Mouse (Mus musculus) hindbrain, embryonic 12.5 days (tissue): ENCODE results near the gene Mark4. TPM values are rescaled to one million over a fixed set of nuclear protein-coding genes. Genes with fewer than 3 reads are reported as not detected.

Experiments used
- ATAC-seq: fragments of 200-750 bp; cut with Nextera tagmentation; 2 replicates; pipeline ENCODE4 v1.8.0; 2017; ENCODE audit warnings: moderate TSS enrichment; ENCODE audit not compliant: low FRiP score
- H3K27ac ChIP-seq: fragments of 300-500 bp; sonication (generic); 2 replicates; pipeline ENCODE4 v1.5.1; 2016; ENCODE audit warnings: mild to moderate bottlenecking
- H3K27me3 ChIP-seq: fragments of 300-500 bp; sonication (generic); 2 replicates; pipeline ENCODE4 v1.6.1; 2016; ENCODE audit warnings: mild to moderate bottlenecking
- H3K36me3 ChIP-seq: fragments of 300-500 bp; sonication (generic); 2 replicates; pipeline ENCODE4 v1.6.1; 2016; ENCODE audit warnings: mild to moderate bottlenecking
- H3K4me1 ChIP-seq: fragments of 300-500 bp; sonication (generic); 2 replicates; pipeline ENCODE4 v1.6.1; 2016
- H3K4me2 ChIP-seq: fragments of 300-500 bp; sonication (generic); replicated peaks from 2 replicates; pipeline ENCODE4 v1.6.1; 2016; ENCODE audit warnings: mild to moderate bottlenecking
- H3K4me3 ChIP-seq: fragments of 300-500 bp; sonication (generic); 2 replicates; pipeline ENCODE4 v1.5.1; 2016; ENCODE audit warnings: mild to moderate bottlenecking
- H3K9ac ChIP-seq: fragments of 300-500 bp; sonication (generic); 2 replicates; pipeline ENCODE4 v1.6.1; 2016; ENCODE audit warnings: mild to moderate bottlenecking, moderate library complexity
- H3K9me3 ChIP-seq: fragments of 300-500 bp; sonication (generic); replicated peaks from 2 replicates; pipeline ENCODE4 v1.6.1; 2016; ENCODE audit warnings: mild to moderate bottlenecking
- WGBS: fragments of 180-500 bp; shearing (Covaris S2); methylation state at CpG from one replicate; pipeline ENCODE4 v1.1.7; 2016; 5-methylcytosine and 5-hydroxymethylcytosine counted together
- polyA plus RNA-seq: library from polyadenylated mRNA; unstranded; fragments of >200 nt; fragmentation: Nextera tagmentation; extraction: Ambion mirVana; gene quantifications from 2 replicates; pipeline ENCODE4 v1.2.1, GENCODE M21; 2016

The Mark4 gene
- polyA plus RNA-seq = 20.0 and 21.6 TPM in 2 replicates

DNA sequence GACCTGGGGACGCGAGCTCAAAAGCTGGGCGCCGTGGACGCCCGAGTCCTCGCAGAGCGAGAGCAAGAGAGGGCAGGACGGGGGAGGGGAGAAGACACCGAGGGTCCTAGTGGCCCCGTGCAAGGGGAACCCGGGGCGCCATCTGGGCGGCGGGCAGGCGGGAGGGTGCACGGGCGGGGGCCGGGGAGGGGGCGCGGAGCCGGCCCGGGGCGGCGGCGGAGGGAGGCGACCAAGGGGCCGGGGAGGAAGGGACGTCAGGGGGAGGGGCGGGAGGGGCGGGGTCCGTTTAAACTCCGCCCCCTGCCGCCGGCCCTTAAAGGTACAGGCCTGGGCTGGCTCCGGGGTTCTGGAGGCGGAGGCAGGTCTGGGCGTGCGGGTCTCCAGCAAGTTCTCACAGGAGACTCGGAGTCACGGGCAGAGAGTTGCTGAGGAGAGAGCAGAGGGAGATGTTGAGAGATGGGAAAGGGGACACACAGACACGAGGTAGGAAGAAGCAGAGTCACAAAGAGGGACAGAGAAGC is at the start of gene Mark4:
Mark4 (minus strand) TSS at position 231 of the 521 bp plus-strand sequence.
- no peaks in the 10 kb centered on the region for H3K9me3 ChIP-seq
- peaks cover 3% of the 10 kb centered on the region; the same call in 1 of the 2 replicates for H3K27me3 ChIP-seq
- H3K4me2 ChIP-seq = peak within 1 kb of the TSS; percentile 99
- peak; percentile 85 for ATAC-seq
- H3K36me3 ChIP-seq = peaks cover 7% of the 10 kb centered on the region
- H3K27ac ChIP-seq = peak within 1 kb of the TSS; percentile 86
- under 1% methylated on average over 29 of the region's 42 CpGs for WGBS
- H3K4me1 ChIP-seq = peaks cover 25% of the 10 kb centered on the region
- H3K4me3 ChIP-seq = peak within 1 kb of the TSS; percentile 95
- peak within 1 kb of the TSS; percentile 96 for H3K9ac ChIP-seq

DNA sequence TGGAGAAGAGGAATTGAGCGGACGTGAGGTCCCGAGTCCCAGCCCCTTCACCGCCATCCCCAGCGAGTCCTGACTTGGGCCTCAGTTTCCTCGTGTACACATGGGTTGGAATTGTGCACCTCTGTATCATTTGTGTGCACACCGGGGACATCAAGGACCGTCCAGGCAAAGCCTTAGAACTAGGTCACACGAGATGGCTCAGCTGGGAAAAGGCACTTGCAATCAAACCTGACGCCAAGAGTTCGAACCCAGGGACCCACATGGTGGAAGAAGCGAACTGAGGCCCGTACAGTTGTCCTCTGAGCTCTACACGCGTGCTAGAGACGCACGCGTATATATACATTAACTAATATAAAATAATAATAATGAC is 49.0 kb upstream of the Mark4 start:
- H3K27ac ChIP-seq = peak overlapping the region; percentile 87
- peak overlapping the region; percentile 76 for H3K9ac ChIP-seq
- no peak for ATAC-seq
- H3K9me3 ChIP-seq = no peaks in the 10 kb centered on the region
- H3K4me2 ChIP-seq = peak overlapping the region; percentile 93
- H3K4me3 ChIP-seq = peak overlapping the region; percentile 62
- no peaks in the 10 kb centered on the region for H3K27me3 ChIP-seq
- no peaks in the 10 kb centered on the region for H3K36me3 ChIP-seq
- peaks cover 25% of the 10 kb centered on the region for H3K4me1 ChIP-seq
- WGBS = 4% methylated on average over 18 of the region's 18 CpGs

DNA sequence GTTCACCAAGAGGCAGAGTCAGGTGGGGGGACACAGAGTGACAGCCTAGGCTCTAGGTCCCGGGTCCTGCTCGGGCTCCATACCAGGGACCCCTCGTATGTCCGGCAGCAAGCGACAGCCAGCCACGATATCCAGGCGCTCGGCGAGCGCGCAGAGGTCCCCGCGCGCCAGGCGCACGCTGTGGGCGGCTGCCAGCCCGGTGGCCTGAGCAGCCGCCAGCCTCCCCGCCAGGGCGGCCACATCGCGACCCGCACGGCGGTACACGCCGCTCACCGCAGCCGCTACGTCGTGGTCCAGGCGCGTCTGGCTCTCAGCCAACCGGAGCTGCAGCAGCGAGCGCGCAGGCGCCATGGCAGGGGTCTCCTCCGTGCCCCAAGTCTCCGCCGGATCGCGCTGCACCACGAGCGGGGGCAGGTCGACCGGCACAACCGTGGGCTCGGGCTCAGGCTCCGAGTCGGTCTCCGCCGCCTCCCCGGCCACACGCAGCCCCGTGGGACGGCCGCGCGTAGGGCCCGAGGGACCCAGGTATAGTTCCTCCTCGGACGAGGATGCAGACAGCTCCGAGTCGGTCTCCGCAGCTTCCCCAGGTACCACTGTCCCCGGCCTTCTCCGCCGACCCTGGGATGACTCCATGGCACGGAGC is 48.5 kb upstream of the Mark4 start:
- Histone ChIP-seq H3K4me2 (peak overlapping the region; percentile 93), H3K9ac (peak overlapping the region; percentile 76), H3K4me1 (peaks cover 25% of the 10 kb centered on the region), H3K27ac (peak overlapping the region; percentile 87), H3K9me3 (no peaks in the 10 kb centered on the region), H3K27me3 (no peaks in the 10 kb centered on the region), H3K4me3 (peak overlapping the region; percentile 62), H3K36me3 (no peaks in the 10 kb centered on the region)
- WGBS = under 1% methylated on average over 71 of the region's 71 CpGs
- ATAC-seq = peak; percentile 19; the same call in 1 of the 2 replicates

DNA sequence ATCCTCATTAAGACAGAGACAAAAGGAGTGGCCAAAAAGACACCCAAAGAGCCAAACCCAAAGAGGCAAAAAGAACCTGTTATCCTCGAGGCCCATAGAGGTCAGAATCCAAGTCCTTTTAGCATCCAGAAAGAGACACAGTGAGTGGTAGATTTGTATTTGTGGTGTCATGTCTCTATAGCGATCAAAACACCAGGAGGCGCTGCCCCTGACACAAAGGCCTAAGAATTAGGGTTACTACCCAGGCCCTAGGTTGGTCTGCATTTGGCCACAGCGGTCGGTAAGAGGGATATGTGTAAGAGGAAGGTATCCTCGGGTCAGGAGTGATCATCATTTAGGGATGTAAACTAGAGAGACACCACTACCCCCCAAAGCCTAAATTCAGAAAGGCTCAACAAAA is 47.7 kb upstream of the Mark4 start:
- no peak overlapping the region for H3K9ac ChIP-seq
- no peak for ATAC-seq
- H3K9me3 ChIP-seq = no peaks in the 10 kb centered on the region
- H3K4me2 ChIP-seq = peak overlapping the region; percentile 93
- H3K27me3 ChIP-seq = no peaks in the 10 kb centered on the region
- 26% methylated on average over 6 of the region's 6 CpGs for WGBS
- no peaks in the 10 kb centered on the region for H3K36me3 ChIP-seq
- H3K27ac ChIP-seq = no peak overlapping the region
- peak overlapping the region; percentile 62; the same call in 1 of the 2 replicates for H3K4me3 ChIP-seq
- peaks cover 25% of the 10 kb centered on the region for H3K4me1 ChIP-seq

DNA sequence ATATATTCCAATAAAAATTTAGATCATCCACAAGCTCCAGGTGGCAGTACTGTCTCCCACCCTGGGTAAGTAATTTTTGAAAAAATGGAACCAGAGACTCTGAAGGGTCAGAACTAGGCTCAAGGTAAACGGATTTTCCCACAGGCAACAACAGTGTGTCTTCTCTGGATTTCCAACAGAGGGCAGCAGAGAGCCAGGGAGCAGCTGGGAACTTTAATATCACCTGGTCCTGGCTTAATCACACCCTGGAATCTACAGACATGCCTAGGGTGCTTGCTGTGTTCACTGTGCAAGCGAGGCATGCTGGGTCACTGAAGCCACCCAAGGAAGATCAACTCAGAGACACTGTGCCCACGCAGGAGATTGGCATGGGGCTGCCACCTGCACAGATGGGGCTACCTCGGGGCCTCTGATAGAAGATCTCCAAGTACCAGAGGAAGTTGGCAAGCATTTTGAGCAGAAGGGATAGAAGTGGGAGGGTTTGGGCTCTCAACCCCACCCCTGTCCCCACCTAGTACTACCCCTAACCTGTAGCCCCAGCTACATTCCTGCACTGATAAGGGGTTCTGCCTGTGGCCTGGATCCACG is 45.0 kb upstream of the Mark4 start:
- no peaks in the 10 kb centered on the region for H3K27me3 ChIP-seq
- no peak overlapping the region for H3K9ac ChIP-seq
- no peak overlapping the region for H3K27ac ChIP-seq
- H3K36me3 ChIP-seq = no peaks in the 10 kb centered on the region
- ATAC-seq = no peak
- 36% methylated on average over 5 of the region's 5 CpGs for WGBS
- H3K4me3 ChIP-seq = no peak overlapping the region
- H3K4me1 ChIP-seq = peaks cover 16% of the 10 kb centered on the region
- H3K4me2 ChIP-seq = no peak overlapping the region
- H3K9me3 ChIP-seq = no peaks in the 10 kb centered on the region

DNA sequence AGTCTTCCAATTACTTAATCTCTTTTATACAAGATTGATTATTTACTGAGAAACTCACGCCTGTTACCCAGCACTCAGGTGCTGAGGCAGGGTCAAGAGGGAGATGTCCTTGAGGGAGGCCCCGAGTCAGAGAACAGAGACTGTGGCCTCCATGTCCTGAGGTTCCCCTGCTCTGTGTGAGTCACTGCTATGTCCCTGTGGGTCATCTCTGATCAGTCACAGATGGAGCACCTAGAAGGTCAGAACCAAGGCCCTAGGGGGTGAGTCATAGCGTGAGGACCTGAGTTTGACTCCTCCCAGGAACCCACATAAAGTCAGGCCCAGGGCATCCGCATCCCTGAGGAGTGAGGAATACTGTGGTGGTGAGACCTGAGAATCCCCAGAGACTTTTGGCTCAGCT is 43.0 kb upstream of the Mark4 start:
- no peak for ATAC-seq
- Histone ChIP-seq H3K9ac (no peak overlapping the region), H3K9me3 (no peaks in the 10 kb centered on the region), H3K4me1 (peaks cover 4% of the 10 kb centered on the region), H3K4me2 (no peak overlapping the region), H3K36me3 (no peaks in the 10 kb centered on the region), H3K27me3 (no peaks in the 10 kb centered on the region), H3K4me3 (no peak overlapping the region), H3K27ac (no peak overlapping the region)
- WGBS = 84% methylated on average over 4 of the region's 4 CpGs

DNA sequence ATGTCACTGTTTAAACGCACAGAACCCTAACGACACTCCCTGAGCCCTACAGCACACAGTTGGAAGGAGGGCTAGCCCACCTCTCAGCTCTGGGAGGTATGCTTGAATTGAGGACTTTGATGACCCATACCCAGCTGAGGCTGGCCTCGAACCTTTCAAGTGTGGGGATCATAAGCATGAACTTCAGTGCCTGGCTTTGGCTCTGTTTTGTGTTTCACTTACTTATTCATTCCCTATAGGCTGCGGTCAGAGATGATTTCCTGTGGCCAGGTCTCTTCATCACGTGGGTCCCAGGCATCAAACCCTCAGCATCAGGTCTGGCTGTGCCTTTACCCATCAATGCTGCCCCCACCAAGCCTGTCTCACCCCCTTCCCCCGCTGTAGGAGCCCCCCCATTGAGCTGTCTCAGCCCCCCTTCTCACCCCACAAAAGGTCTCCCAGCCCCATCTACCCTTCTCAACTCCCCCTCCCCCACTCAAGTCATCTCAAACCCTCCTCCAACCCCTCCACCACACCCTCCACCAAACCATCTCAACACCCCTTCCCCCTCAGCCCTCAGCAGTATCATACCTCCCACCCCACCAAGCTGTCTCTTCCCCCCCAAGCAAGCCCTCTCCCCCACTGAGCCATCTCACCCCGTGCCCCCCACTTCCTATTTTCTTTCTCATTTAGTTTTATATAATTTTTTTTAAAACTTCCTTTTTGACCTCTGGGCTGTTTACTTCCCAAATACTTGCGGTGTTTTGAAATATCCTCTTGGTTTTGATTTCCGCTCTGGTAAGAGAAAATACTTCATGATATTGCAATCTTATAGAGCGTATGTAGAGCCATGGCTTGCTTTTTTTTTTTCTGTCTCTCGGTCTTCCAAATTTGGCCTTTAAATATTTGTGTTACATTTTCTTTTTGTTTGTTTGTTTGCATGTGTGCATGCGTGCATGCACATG is 42.1 kb upstream of the Mark4 start:
- ATAC-seq = no peak
- H3K9me3 ChIP-seq = no peaks in the 10 kb centered on the region
- H3K27me3 ChIP-seq = no peaks in the 10 kb centered on the region
- no peak overlapping the region for H3K27ac ChIP-seq
- H3K4me2 ChIP-seq = no peak overlapping the region
- WGBS = 72% methylated on average over 12 of the region's 12 CpGs
- no peaks in the 10 kb centered on the region for H3K36me3 ChIP-seq
- H3K4me3 ChIP-seq = no peak overlapping the region
- H3K9ac ChIP-seq = no peak overlapping the region
- H3K4me1 ChIP-seq = no peaks in the 10 kb centered on the region

DNA sequence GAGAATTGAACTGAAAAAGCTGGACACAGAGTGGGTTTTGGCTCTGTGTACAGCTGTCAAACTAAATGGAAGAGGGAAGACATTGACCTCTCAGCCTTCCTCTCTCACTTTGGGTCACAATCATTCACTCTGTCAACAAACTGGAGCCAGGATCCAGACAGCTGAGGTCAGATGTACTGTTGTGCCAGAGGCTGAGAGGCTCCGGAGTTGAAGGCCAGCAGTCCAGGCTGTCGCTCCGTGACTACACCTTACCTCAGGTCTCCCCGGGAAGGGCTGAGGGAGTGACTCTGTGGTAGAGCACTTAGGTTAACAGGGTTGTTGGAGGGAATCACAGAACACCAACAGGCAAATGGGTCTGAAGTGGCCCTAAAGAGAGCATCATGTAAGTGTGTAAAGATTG is 39.7 kb upstream of the Mark4 start:
- Histone ChIP-seq H3K9me3 (no peaks in the 10 kb centered on the region), H3K4me2 (no peak overlapping the region), H3K27ac (no peak overlapping the region), H3K4me1 (no peaks in the 10 kb centered on the region), H3K36me3 (no peaks in the 10 kb centered on the region), H3K27me3 (peaks cover 5% of the 10 kb centered on the region), H3K9ac (no peak overlapping the region), H3K4me3 (no peak overlapping the region)
- no peak for ATAC-seq
- 73% methylated on average over 4 of the region's 4 CpGs for WGBS

DNA sequence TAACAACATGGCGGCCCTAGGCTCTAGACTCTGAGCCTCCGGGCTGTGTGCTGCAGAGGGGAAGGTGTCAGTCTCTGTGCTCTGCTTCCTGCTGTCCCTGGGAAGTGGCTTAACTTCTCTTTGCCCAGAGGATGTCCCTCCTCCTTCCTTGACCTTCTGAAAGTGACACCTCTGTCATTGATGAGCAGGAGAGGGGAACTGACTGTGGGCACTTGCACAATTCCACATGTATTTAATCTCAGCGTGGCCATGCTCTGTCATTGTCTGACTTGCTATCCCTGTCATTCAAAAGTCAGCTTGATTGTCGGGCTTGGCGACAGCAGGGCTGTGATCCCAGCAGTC is 37.6 kb upstream of the Mark4 start:
- Histone ChIP-seq H3K9ac (no peak overlapping the region), H3K36me3 (no peaks in the 10 kb centered on the region), H3K4me1 (peaks cover 6% of the 10 kb centered on the region; the same call in 1 of the 2 replicates), H3K4me2 (no peak overlapping the region), H3K27ac (no peak overlapping the region), H3K4me3 (no peak overlapping the region), H3K9me3 (no peaks in the 10 kb centered on the region), H3K27me3 (peaks cover 24% of the 10 kb centered on the region)
- ATAC-seq = no peak
- WGBS = 54% methylated on average over 5 of the region's 5 CpGs

DNA sequence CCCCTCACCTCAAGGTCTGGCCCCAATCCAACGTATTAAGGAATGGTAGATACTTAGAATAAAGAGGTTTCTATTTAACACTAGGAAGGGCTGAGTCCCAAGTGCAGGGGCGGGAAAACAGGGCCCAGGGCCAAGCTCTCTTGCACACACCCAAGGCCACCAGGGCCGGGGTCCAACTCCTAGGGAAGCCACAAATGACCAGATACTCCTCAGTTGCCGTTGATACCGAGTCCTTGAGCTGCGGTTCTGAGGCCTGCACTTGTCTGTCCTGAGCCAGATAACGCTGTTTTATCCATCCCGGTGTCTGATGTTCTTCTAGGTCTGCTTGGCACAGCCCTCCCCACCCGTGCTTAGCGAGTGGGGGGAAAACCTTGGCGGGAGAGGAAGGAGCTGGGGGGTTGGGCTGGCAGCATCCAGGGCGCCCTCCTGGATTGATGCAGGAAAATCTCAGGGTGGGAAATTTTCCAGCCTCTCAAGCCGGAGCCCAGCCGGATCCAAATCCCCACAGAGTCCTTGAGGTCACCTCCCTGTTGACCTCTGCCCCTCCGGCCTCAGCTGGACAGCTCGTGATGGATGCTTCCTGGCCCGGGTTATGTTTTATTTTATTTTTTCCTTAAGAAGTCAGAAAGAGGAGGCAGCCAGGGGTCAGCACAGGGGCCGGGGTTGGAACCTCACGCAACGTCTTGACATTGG is 37.0 kb upstream of the Mark4 start:
- no peaks in the 10 kb centered on the region for H3K9me3 ChIP-seq
- ATAC-seq = no peak
- peaks cover 6% of the 10 kb centered on the region; the same call in 1 of the 2 replicates for H3K4me1 ChIP-seq
- H3K4me2 ChIP-seq = no peak overlapping the region
- peaks cover 30% of the 10 kb centered on the region for H3K27me3 ChIP-seq
- H3K27ac ChIP-seq = no peak overlapping the region
- WGBS = 56% methylated on average over 20 of the region's 20 CpGs
- H3K9ac ChIP-seq = no peak overlapping the region
- no peaks in the 10 kb centered on the region for H3K36me3 ChIP-seq
- no peak overlapping the region for H3K4me3 ChIP-seq

DNA sequence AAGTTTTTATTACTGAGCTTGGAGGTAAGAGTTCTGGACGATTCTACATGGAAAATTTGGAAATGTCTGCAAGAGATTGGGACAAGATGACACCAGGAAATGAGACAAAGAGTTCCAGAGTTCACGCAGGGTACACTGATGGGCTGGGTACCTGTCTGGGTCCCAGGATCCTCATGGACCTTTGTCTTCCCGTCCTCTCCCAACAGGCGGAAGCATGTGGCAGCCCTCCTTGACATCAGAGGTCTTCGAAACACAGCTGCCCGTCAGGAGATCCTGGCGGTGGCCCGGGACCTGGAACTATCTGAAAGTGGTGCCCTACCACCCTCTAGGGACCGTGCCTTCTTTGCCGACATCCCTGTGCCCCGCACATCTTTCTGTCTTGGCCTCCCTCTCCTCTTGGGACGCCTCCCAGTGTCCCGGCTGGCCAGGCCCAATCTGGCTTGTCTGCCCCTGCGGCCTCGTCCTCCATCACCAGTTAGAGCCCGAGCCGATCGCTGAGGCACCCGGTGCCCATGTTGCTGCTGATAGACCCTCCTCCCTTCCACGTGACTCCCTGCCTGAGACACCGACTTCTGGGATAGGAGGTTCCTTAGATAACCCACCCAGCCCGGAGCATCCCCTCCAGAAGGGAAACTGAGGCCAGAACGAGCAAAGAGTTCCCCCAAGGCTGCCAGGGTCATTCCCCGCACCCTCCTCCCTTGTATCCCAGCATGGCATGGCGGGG is 36.3 kb upstream of the Mark4 start:
- peaks cover 37% of the 10 kb centered on the region for H3K27me3 ChIP-seq
- WGBS = 83% methylated on average over 25 of the region's 25 CpGs
- no peak for ATAC-seq

More for the DNA sequence above, 36.3 kb upstream of the Mark4 start:
- Histone ChIP-seq H3K36me3 (no peaks in the 10 kb centered on the region), H3K4me2 (no peak overlapping the region), H3K4me1 (peaks cover 6% of the 10 kb centered on the region; the same call in 1 of the 2 replicates), H3K9ac (no peak overlapping the region), H3K27ac (no peak overlapping the region), H3K9me3 (no peaks in the 10 kb centered on the region), H3K4me3 (no peak overlapping the region)
